Mouse (Mus musculus) olfactory bulb, adult 2 months (tissue): ENCODE measurements around the gene BC028528.

Source experiments
- CTCF ChIP-seq: fragments of 200-500 bp; IDR thresholded peaks from 2 replicates; pipeline ENCODE4 v1.5.1; 2012; ENCODE audit warnings: low read depth, mild to moderate bottlenecking, low read length, moderate library complexity; ENCODE audit not compliant: insufficient read depth
- POLR2A ChIP-seq: fragments of 200-500 bp; IDR thresholded peaks from 2 replicates; pipeline ENCODE4 v1.6.1; 2012; ENCODE audit warnings: mild to moderate bottlenecking, low read depth, low read length, moderate library complexity; ENCODE audit not compliant: insufficient read depth

- TF ChIP-seq CTCF = no peak
- TF ChIP-seq POLR2A = no peak
Observed at GRCm38 (mm10) chr3:95894317-95895160, 2.7 kb upstream of the BC028528 start.
